Mouse (Mus musculus) layer of hippocampus, postnatal 14 days (tissue): ENCODE data around the gene Igfn1. TPM values are rescaled to one million over a fixed set of nuclear protein-coding genes. Genes with fewer than 3 reads are reported as not detected.

Source experiments
- DNase-seq, 2 experiments: peaks; one replicate each; pipeline ENCODE4 v3.0.0; 2021 to 2022; ENCODE audit warnings: low spot score in 2 of 2, mixed read lengths in 1 of 2
- total RNA-seq, 2 experiments: library from RNA; stranded (reverse); gene quantifications; 2 replicates each; pipeline ENCODE4 v1.2.3; 2021

Igfn1 gene
- total RNA-seq, 2 experiments from 2014 or later = 0.19 to 0.62 TPM

DNA sequence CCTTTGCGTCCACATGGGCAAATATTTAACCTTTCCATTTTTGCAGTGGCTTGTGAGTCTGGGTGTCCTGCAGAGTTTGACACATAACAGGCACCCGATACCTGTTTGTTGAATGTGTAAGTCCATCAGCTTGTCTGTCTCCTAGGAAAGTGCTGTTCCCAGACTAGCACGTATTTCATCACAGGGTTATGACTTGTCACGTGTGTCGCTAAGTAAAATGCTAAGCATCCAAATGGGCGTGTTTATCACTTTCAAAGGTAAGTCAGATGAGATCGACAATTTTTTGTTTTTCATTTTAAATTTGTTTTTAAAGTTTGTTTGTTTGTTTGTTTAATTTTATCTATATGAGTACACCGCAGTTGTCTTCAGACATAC is 2.0 kb upstream of the Igfn1 start:
- DNase-seq = no peak

GRCm38 (mm10) chr1:136007211-136008158 is 1.3 kb upstream of the Igfn1 start, which contains the start of gene Tmem9:
TSS of gene Tmem9 (plus strand) at chr1:136008150.
- peak; percentile 41 to 62 for DNase-seq

DNA sequence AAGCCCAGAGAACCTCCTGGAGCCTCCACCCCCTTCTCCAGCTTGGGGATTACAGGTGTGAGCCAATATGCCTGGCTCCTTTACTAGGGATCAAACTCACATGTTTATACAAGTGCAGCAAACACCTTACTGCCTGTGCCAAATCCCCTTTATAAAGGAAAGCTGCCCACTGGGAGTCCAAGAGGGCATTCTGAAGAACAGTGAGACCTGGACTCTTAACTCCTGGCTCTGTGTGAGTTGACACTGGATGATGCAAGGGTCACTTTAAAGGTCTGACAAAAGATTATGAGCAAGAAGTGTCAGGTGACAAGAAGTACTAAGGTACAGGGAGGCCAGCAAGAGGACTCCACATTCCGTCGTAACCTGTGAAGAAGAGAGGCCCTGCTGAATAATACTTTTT is 4.7 kb downstream of the Igfn1 start:
- DNase-seq = no peak

DNA sequence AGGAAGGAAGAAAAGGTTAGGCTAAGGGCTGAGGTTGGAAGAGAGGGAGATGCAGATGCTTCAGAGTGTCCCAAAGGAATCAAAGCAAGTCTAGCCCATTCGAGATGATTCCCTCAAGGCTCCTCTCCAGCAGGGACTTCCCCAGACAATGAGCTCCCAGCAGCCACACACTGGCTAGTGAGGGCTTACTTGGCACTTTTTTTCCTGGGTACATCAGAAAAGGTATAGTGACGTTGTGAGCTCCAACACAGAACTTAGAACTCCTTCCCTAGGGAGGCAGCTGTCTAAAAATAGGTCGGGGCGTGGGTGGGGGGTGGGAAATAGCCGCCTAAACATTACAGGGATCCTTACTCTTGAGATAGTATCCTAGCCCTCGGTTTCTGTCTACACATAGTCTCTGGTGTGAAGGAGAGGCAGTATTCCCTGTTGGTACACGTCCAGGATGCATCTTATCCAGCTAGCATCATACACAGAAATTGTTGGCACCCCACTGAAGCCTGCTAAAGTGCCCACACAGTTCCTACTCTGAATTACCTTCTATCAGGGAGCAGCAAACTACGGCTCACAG is 6.3 kb downstream of the Igfn1 start:
- no peak for DNase-seq

DNA sequence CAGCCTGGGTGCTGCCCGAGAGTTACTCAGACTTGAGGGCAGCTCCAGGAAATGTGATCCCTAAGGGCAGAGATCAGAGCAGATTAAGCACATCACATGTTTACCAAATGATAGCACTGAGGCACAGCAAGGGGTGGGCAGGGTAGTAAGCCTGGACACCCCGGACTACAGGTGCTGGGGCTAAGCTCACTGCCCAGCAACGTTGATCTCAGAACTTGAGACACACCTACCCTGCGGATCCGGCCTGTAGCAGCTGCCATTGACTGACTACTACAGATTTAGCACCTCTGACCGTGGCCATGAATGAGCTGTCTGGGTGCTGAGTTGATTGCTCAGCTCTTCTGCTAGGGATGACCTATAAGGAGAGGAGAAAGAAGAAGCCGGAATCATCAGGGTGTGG is 8.6 kb downstream of the Igfn1 start:
- DNase-seq = no peak

GRCm38 (mm10) chr1:135993470-135993869 is 12.7 kb downstream of the Igfn1 start:
- no peak for DNase-seq

- no peak for DNase-seq
Observed at GRCm38 (mm10) chr1:135989876-135990275, 16.3 kb downstream of the Igfn1 start.

DNA sequence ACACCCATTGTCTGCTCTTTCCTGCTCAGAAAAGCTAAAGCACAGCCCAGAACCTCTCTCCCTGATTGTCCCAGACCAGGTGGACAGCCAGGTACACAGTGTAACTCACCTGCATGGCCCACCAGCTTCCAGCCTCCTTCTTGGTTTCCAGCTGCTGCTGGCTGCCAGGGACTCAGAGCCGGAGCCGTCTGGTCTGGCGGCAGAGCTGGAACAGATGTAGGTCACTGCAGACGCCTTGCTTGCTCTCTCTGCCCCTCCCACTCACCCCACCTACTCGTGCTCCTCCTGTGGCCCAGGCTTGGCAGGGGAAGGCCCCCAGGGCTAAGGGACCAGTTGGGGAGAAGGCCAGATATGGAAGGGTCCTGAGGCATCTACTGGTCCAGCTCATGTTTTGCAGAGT is 22.0 kb downstream of the Igfn1 start:
- DNase-seq = no peak

DNA sequence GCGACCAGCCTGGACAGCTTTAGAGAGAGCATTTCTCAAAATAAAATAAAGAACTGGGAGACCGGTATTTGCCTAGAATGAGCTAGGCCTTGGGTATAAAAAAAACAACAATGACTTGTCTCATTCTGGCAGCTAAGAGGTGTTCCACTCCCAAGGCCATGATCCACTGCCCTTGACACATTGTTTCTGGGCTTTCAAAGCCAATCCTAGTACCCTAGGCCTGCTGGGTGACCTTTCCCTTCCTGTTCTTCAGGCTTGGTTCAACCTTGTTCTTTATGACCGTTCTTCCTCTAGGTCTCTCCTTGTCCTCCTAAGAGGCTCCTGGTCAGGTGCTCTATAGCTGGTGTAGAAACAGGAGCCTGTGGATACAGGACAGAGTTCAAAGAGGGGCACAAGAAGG is 33.6 kb downstream of the Igfn1 start:
- no peak for DNase-seq

GRCm38 (mm10) chr1:135970486-135970885 is 35.7 kb downstream of the Igfn1 start:
- DNase-seq = no peak

- no peak for DNase-seq
Observed at GRCm38 (mm10) chr1:135967739-135968138, 38.4 kb downstream of the Igfn1 start.

- no peak for DNase-seq
Observed at GRCm38 (mm10) chr1:135964561-135964960, 41.6 kb downstream of the Igfn1 start.

DNA sequence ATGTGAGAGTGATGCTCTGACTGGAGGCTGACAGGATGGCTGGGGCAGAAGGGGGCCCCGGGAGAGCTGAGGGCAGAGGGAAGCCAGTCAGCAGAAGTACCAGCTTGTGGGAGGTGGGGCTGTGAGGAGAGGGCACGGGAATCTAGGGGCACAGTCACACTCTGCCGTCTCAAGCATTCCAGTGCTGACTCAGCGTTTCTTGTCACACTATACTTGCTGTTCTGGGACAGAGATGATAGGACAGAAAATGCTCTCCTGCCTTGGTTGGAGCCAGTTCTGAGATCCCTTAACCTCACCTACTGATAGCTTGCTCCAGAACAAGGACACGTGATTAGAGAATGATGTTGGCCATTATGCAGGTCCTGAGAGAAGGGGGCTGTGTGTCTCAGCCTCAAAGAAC is 43.0 kb downstream of the Igfn1 start:
- DNase-seq = no peak

DNA sequence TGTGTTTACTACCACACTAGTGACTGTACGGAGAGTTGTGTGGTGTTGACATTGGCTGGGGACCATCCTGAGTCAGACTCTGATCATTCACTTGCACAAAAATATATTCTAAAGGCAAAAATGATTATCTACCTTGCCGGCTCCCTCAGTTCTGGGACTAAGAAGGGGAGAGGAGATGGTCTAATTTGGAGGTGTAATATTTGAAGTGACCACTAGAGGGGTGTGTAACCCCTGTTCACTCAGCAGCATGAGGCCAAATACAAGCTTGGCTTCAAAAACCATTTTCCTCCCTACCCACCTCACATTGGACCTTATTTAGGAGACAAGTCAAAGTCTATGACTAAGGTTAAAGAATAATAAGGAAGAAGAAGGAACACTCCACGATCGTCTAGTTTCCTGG is 47.7 kb downstream of the Igfn1 start:
- DNase-seq = peak in 1 of 2 experiments; percentile 67

- DNase-seq = no peak
Observed at GRCm38 (mm10) chr1:135948871-135949270, 57.3 kb downstream of the Igfn1 start.

DNA sequence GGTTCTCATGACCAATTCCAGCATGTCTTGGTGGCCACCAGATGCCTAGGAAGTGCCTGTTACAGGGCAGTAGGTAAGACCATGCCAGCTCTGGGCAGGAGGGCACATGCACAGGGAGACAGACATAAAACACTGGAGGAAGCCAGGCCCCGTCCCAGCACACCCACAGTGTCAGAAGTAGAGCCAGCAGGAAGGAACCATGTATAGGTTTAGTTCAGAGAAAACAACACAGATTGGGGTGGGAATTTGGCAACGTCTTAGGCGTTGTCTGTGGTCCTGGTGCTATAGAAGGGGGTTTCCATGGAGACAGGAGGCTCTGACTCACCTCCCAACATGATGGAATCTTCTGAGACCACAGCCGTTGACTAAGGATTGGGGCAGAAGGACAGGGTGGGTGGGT is 59.9 kb downstream of the Igfn1 start:
- DNase-seq = no peak

DNA sequence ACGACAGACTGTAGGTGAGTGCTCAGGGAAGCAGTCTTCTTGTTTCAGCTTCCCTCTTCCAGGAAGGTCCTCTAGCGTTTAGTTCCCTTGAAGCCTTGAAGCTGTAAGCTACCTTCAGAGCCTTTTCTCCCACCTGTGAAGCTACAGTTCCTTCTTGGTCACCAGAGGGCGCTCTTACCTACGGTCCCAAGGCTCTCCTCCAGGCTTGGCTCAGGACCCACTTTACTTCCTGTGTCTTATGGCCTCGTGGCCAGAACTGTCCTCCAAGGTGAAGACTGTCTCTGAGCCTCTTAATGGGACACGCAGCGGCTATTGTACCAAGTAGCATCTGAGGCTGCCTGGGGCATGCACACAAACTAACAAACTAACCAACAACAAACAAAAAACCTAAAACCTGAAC is 60.4 kb downstream of the Igfn1 start:
- no peak for DNase-seq

DNA sequence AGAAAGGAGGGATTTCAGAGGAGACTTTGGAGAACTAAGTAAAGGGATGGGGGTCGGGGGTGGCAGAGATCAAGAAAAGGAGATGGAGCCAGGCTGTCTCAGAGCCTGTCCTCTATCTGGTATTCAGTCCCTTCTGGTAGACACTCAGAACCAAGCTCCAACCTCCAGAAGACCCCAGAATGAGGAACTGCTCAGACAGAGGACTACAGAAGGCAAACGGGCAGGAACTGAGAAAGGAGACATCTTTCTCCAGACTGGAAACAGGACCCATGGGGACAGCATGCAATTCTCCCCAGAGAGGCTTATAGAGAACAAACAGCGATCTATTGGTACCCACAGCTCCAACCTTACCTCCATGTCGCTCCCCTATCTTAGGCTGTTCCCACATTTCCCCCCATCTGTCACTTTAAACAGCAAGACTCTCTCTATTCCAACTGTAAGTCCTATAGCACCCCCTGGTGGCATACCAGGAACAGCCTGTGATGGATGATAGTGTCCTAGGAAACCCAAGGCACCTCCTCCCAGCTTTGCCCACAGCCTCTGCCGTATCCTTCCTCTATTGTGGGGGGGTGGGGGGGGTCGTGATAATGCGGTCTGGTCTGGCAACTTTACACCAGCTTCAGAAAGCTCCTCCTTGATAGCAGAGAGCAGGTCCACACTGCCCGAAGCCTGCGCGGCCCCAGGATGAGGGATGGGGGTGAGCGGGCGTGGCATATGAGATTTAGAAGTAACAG is 61.4 kb downstream of the Igfn1 start:
- peak; percentile 85 to 93 for DNase-seq

GRCm38 (mm10) chr1:135943713-135944112 is 62.4 kb downstream of the Igfn1 start:
- DNase-seq = no peak

DNA sequence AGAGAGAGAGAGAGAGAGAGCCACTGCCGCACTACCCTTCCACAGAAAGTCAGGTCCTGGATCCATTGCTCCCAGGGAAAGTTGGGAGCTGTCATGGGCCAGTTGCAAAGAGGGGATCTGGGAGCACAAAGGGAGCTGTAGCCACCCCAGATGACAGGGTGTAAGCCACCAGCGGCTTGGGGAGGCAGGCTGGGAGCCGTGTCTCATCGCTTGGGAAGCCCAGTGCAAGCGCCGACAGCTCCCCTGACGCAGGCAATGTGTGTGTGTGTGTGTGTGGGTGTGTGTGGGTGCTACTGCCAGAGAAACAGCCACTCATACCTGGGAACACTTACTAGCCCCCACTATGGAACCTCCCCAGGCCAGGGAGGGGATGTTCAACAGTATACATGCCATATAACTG is 64.0 kb downstream of the Igfn1 start:
- DNase-seq = no peak

DNA sequence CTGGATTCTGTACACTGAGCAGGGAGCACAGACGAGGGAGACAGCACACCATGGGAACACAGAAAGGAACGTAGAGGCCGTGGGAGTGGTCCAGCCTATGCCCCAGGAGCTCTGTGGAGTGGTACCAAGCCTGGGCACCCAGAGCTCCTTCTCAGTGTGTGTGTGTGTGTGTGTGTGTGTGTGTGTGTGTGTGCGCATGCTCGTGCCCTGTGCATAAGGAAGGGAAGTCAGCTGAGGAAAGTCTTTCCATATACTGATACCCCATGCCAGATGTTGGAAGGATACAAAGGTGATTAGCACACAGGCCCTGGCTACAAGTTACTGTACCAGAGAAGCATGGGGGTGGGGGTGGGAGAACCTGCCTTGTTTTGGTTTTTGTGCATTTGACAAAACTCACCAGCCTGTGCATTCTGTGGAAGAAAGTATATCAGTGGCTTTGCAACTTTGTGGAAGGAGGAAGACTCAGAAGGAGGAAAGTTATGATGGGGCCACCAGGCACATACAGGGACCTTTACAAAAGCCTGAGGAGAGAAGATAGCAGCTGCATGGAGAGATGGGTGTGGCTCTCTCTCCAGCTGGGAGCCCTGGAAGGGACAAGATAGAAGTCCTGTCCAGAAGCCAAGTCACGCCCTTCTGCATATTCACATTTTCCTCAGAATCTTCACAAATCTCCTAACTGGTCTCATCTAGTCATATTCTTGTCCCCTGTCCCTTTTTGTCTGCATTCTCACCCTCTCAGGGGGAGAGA is 64.7 kb downstream of the Igfn1 start:
- no peak for DNase-seq
